Mouse (Mus musculus) hindbrain, embryonic 12.5 days (tissue): ENCODE results near the gene Caln1. TPM values are rescaled to one million over a fixed set of nuclear protein-coding genes. Genes with fewer than 3 reads are reported as not detected.

ENCODE experiments used
- ATAC-seq: fragments of 200-750 bp; cut with Nextera tagmentation; 2 replicates; pipeline ENCODE4 v1.8.0; 2017; ENCODE audit warnings: moderate TSS enrichment; ENCODE audit not compliant: low FRiP score
- H3K27ac ChIP-seq: fragments of 300-500 bp; sonication (generic); 2 replicates; pipeline ENCODE4 v1.5.1; 2016; ENCODE audit warnings: mild to moderate bottlenecking
- H3K27me3 ChIP-seq: fragments of 300-500 bp; sonication (generic); 2 replicates; pipeline ENCODE4 v1.6.1; 2016; ENCODE audit warnings: mild to moderate bottlenecking
- H3K36me3 ChIP-seq: fragments of 300-500 bp; sonication (generic); 2 replicates; pipeline ENCODE4 v1.6.1; 2016; ENCODE audit warnings: mild to moderate bottlenecking
- H3K4me1 ChIP-seq: fragments of 300-500 bp; sonication (generic); 2 replicates; pipeline ENCODE4 v1.6.1; 2016
- H3K4me2 ChIP-seq: fragments of 300-500 bp; sonication (generic); replicated peaks from 2 replicates; pipeline ENCODE4 v1.6.1; 2016; ENCODE audit warnings: mild to moderate bottlenecking
- H3K4me3 ChIP-seq: fragments of 300-500 bp; sonication (generic); 2 replicates; pipeline ENCODE4 v1.5.1; 2016; ENCODE audit warnings: mild to moderate bottlenecking
- H3K9ac ChIP-seq: fragments of 300-500 bp; sonication (generic); 2 replicates; pipeline ENCODE4 v1.6.1; 2016; ENCODE audit warnings: mild to moderate bottlenecking, moderate library complexity
- H3K9me3 ChIP-seq: fragments of 300-500 bp; sonication (generic); replicated peaks from 2 replicates; pipeline ENCODE4 v1.6.1; 2016; ENCODE audit warnings: mild to moderate bottlenecking
- WGBS: fragments of 180-500 bp; shearing (Covaris S2); methylation state at CpG from one replicate; pipeline ENCODE4 v1.1.7; 2016; 5-methylcytosine and 5-hydroxymethylcytosine counted together
- polyA plus RNA-seq: library from polyadenylated mRNA; unstranded; fragments of >200 nt; fragmentation: Nextera tagmentation; extraction: Ambion mirVana; gene quantifications from 2 replicates; pipeline ENCODE4 v1.2.1, GENCODE M21; 2016

The Caln1 gene
- polyA plus RNA-seq, 1 experiment from 2014 or later: 2.9 TPM

- WGBS: 2% methylated on average over 10 of the region's 10 CpGs
Observed at GRCm38 (mm10) chr5:130853371-130853770, 484.1 kb downstream of the Caln1 start.

GRCm38 (mm10) chr5:130854430-130854829 lies 485.2 kb downstream of the Caln1 start:
- no peaks in the 10 kb centered on the region for H3K27me3 ChIP-seq
- no peak overlapping the region for H3K4me3 ChIP-seq
- 87% methylated on average over 7 of the region's 7 CpGs for WGBS
- no peaks in the 10 kb centered on the region for H3K36me3 ChIP-seq
- no peak for ATAC-seq
- H3K4me1 ChIP-seq: peaks cover 12% of the 10 kb centered on the region
- no peak overlapping the region for H3K9ac ChIP-seq
- no peaks in the 10 kb centered on the region for H3K9me3 ChIP-seq
- H3K27ac ChIP-seq: no peak overlapping the region
- no peak overlapping the region for H3K4me2 ChIP-seq

More at GRCm38 (mm10) chr5:130853371-130853770, 484.1 kb downstream of the Caln1 start:
- Histone ChIP-seq H3K9ac (no peak overlapping the region), H3K9me3 (no peaks in the 10 kb centered on the region), H3K36me3 (no peaks in the 10 kb centered on the region), H3K4me3 (no peak overlapping the region), H3K27me3 (no peaks in the 10 kb centered on the region), H3K4me2 (no peak overlapping the region), H3K27ac (no peak overlapping the region), H3K4me1 (peaks cover 12% of the 10 kb centered on the region)
- ATAC-seq: no peak

DNA sequence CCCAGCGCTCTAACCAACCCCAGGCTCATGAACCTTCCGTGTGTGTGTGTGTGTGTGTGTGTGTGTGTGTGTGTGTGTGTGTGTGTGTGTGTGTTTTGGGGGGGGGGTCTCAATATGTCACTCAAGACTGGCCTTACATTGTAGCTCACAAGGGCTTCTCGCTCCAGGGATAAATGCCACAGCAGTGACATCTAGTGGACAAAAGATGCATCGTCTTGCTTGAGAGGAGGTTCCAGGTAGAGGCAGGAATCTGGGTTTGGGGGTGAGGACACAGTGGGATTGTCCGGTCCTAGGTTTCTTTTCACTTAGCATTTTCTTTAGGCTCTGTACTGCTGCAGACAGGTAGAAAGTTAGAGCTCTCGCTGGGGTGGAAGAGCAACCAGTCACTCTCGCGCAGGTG lies 488.9 kb downstream of the Caln1 start:
- 27% methylated on average over 8 of the region's 8 CpGs for WGBS
- Histone ChIP-seq H3K4me3 (no peak overlapping the region), H3K9ac (no peak overlapping the region), H3K9me3 (no peaks in the 10 kb centered on the region), H3K4me2 (no peak overlapping the region), H3K27ac (no peak overlapping the region), H3K27me3 (no peaks in the 10 kb centered on the region), H3K4me1 (no peaks in the 10 kb centered on the region), H3K36me3 (no peaks in the 10 kb centered on the region)
- ATAC-seq: no peak

DNA sequence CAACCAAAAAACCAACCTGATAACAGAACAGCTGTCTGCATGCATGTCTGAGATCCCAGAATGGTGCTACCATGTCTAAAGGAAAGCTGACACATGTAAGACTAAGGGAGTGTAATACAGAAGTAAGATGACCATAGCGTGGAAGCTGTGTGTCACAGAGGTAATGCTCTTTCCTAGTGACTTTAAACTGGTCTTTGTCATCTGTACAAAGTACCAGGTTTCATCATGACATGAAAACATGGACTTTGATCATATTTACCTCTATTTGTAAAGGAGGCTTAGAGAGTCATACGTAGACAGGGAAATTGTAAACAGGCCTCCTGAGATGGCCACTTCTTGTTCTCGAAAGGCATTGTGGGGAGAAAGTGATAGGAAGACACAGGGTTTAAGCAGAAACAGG lies 489.5 kb downstream of the Caln1 start:
- Histone ChIP-seq H3K27me3 (no peaks in the 10 kb centered on the region), H3K9ac (no peak overlapping the region), H3K36me3 (no peaks in the 10 kb centered on the region), H3K9me3 (no peaks in the 10 kb centered on the region), H3K4me2 (no peak overlapping the region), H3K27ac (no peak overlapping the region), H3K4me3 (no peak overlapping the region), H3K4me1 (no peaks in the 10 kb centered on the region)
- ATAC-seq: no peak
- WGBS: 82% methylated on average over 3 of the region's 3 CpGs

GRCm38 (mm10) chr5:130859736-130860135 lies 490.5 kb downstream of the Caln1 start:
- no peak for ATAC-seq
- Histone ChIP-seq H3K4me1 (no peaks in the 10 kb centered on the region), H3K4me3 (no peak overlapping the region), H3K4me2 (no peak overlapping the region), H3K27ac (no peak overlapping the region), H3K9ac (no peak overlapping the region), H3K9me3 (no peaks in the 10 kb centered on the region), H3K27me3 (no peaks in the 10 kb centered on the region), H3K36me3 (no peaks in the 10 kb centered on the region)
- 40% methylated on average over 6 of the region's 6 CpGs for WGBS

DNA sequence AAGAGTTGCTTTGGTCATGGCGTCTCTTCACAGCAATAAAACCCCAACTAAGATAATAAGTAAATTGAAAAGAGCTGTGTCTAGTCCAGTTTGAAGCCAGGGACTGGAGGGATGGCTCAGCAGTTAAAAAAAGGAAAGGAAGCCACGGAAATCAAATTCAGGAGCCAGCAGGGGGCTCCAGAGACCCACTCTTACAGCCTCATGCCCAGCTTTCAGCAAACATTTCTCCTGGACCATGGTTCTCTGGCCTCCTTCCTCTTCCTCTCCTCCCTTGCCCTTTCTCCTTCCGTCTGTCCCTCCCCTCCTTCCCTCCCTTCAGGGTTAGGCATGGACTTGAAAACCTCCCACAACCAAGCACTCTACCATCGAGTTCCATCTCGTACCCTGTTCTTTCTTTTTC lies 493.0 kb downstream of the Caln1 start:
- no peak for ATAC-seq
- no peaks in the 10 kb centered on the region for H3K36me3 ChIP-seq
- H3K9me3 ChIP-seq: no peaks in the 10 kb centered on the region
- no peaks in the 10 kb centered on the region for H3K27me3 ChIP-seq
- 62% methylated on average over 5 of the region's 5 CpGs for WGBS
- H3K27ac ChIP-seq: no peak overlapping the region
- no peak overlapping the region for H3K9ac ChIP-seq
- no peaks in the 10 kb centered on the region for H3K4me1 ChIP-seq
- no peak overlapping the region for H3K4me2 ChIP-seq
- H3K4me3 ChIP-seq: no peak overlapping the region

- H3K9ac ChIP-seq: no peak overlapping the region
- H3K27ac ChIP-seq: no peak overlapping the region
- H3K27me3 ChIP-seq: no peaks in the 10 kb centered on the region
- H3K9me3 ChIP-seq: peaks cover 5% of the 10 kb centered on the region; the same call in 1 of the 2 replicates
- 73% methylated on average over 1 of the region's 1 CpGs for WGBS
- H3K4me1 ChIP-seq: no peaks in the 10 kb centered on the region
- H3K36me3 ChIP-seq: no peaks in the 10 kb centered on the region
- H3K4me2 ChIP-seq: no peak overlapping the region
- no peak for ATAC-seq
- H3K4me3 ChIP-seq: no peak overlapping the region
Observed at GRCm38 (mm10) chr5:130869869-130870268, 500.6 kb downstream of the Caln1 start.

- Histone ChIP-seq H3K9me3 (peaks cover 5% of the 10 kb centered on the region; the same call in 1 of the 2 replicates), H3K4me1 (no peaks in the 10 kb centered on the region), H3K27ac (no peak overlapping the region), H3K4me3 (no peak overlapping the region), H3K36me3 (no peaks in the 10 kb centered on the region), H3K9ac (no peak overlapping the region), H3K27me3 (no peaks in the 10 kb centered on the region), H3K4me2 (no peak overlapping the region)
- no peak for ATAC-seq
- 60% methylated on average over 8 of the region's 8 CpGs for WGBS
Observed at GRCm38 (mm10) chr5:130871086-130871485, 501.8 kb downstream of the Caln1 start.

DNA sequence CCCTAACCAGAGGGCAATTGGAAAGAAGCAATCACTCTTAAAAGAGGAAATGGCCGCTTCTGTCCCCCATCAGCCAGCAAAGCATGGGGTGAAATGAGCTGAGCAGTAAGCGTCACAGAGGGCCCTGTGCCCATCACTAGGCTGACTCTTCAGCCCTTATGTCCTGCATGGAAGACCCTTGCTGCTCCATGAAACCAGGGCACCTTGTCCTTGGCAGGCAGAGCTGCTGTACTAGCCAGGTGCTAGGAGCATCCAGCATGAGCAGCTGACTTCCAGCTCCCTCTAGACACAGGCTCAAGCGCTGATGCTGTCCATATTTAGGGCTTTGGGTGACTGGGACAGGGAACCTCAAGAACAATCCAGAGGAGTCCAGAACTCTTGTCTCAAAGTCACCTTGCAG lies 506.1 kb downstream of the Caln1 start:
- H3K4me3 ChIP-seq: no peak overlapping the region
- H3K4me2 ChIP-seq: no peak overlapping the region
- no peak for ATAC-seq
- peaks cover 4% of the 10 kb centered on the region; the same call in 1 of the 2 replicates for H3K27me3 ChIP-seq
- H3K4me1 ChIP-seq: no peaks in the 10 kb centered on the region
- no peaks in the 10 kb centered on the region for H3K36me3 ChIP-seq
- no peak overlapping the region for H3K27ac ChIP-seq
- H3K9ac ChIP-seq: no peak overlapping the region
- 0 out of 2 replicates have a peak, but pooled peaks cover 11% of the 10 kb centered on the region for H3K9me3 ChIP-seq
- WGBS: 88% methylated on average over 3 of the region's 3 CpGs

- no peak overlapping the region for H3K4me2 ChIP-seq
- no peak for ATAC-seq
- no peak overlapping the region for H3K27ac ChIP-seq
- H3K27me3 ChIP-seq: peaks cover 4% of the 10 kb centered on the region; the same call in 1 of the 2 replicates
- WGBS: 81% methylated on average over 5 of the region's 5 CpGs
- no peaks in the 10 kb centered on the region for H3K36me3 ChIP-seq
- H3K9me3 ChIP-seq: 0 out of 2 replicates have a peak, but pooled peaks cover 8% of the 10 kb centered on the region
- no peak overlapping the region for H3K4me3 ChIP-seq
- no peaks in the 10 kb centered on the region for H3K4me1 ChIP-seq
- H3K9ac ChIP-seq: no peak overlapping the region
Observed at GRCm38 (mm10) chr5:130880331-130880730, 511.1 kb downstream of the Caln1 start.

DNA sequence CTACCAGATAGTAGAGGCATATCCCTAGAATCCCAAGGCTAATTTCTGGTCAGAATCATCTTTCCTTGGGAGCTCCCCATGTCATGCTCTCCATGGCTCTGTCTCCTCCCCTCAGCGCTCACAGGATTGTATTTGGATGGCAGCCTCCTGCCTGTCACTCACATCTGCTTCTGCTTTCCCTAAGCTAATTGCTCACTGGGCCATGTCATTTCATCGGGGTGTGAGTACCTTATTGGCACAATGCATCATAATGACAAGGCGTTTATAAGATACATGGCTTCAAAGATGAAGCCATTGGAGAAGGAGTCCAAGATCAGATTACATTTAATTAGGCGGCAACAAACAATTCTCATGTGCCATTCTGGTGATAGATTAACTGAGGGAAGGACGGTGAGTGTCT lies 522.5 kb downstream of the Caln1 start:
- no peaks in the 10 kb centered on the region for H3K27me3 ChIP-seq
- no peaks in the 10 kb centered on the region for H3K36me3 ChIP-seq
- no peak overlapping the region for H3K4me3 ChIP-seq
- WGBS: 61% methylated on average over 5 of the region's 5 CpGs
- ATAC-seq: no peak
- no peak overlapping the region for H3K4me2 ChIP-seq
- no peak overlapping the region for H3K27ac ChIP-seq
- 0 out of 2 replicates have a peak, but pooled peaks cover 3% of the 10 kb centered on the region for H3K9me3 ChIP-seq
- no peak overlapping the region for H3K9ac ChIP-seq
- peaks cover 4% of the 10 kb centered on the region; the same call in 1 of the 2 replicates for H3K4me1 ChIP-seq

DNA sequence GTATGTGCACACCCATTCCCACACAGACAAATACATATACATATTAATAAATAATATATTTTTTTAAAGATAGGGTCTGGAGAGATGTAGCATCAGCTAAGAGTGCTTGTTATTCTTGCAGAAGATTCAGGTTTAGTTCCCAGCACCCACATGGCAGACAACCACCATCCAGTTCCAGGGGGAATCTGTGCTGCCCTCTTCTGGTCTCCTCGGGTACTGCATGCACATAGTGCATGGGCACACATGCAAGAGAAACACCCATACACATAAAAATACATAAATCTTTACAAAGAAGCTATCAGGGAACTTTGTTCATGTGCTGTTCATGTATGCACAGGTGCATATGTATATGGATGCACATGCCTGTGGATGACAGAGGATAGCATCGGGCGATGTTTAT lies 526.7 kb downstream of the Caln1 start:
- WGBS: 95% methylated on average over 3 of the region's 3 CpGs
- H3K27me3 ChIP-seq: no peaks in the 10 kb centered on the region
- 0 out of 2 replicates have a peak, but pooled peaks cover 3% of the 10 kb centered on the region for H3K9me3 ChIP-seq
- no peak overlapping the region for H3K4me3 ChIP-seq
- no peak overlapping the region for H3K4me2 ChIP-seq
- H3K27ac ChIP-seq: no peak overlapping the region
- no peak for ATAC-seq
- H3K4me1 ChIP-seq: peaks cover 4% of the 10 kb centered on the region; the same call in 1 of the 2 replicates
- no peak overlapping the region for H3K9ac ChIP-seq
- H3K36me3 ChIP-seq: no peaks in the 10 kb centered on the region
